Mouse (Mus musculus): ENCODE measurements around the gene Fat3.

Gene Fat3

GRCm38 (mm10) chr9:15874506-15875160, 626.5 kb downstream of the Fat3 start, which contains the start of gene Mtnr1b:
Gene Mtnr1b, minus strand, starts transcription at chr9:15874556.
- no peak for DNase-seq (ENCODE audit: low read depth)

DNA sequence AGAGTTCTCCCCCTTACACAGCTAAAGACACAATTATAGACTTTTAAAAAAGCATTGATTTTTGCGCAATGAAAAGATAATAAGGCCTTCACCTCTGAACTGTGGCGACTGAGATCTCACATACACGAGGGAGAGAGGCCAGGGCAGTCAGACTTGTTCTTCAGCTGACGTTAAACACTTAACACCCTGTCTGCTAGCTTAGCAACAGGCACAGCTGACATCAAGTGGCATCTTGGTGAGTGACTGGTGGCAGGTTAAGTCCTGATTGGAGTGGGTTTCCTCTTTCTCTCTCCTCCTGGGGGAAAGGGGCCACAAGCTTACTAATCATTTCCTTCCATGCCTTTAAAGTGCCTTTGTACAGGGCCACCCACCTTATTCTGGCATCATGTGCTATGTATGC, 631.1 kb downstream of the Fat3 start:
- no peak for DNase-seq (ENCODE audit: low read depth)

DNA sequence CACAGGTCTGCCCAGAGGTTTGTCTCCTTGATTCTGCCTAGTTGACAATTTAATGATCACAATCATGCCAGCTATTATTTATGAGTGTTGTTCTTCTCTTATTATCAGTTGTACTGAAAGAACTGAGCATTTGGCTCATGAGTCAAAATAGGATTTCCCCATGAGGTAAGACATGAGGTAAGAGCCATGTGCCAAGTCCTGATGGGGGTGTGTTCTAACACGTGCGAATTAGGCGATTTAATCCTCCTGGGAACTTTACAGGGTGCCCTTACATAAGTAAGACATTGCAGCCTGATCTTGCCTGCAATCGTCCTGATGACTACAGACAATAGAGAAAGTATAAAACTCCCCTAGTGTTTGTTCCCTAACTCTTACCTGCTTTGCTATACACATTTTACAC, 631.6 kb downstream of the Fat3 start:
- no peak for DNase-seq (ENCODE audit: low read depth)

GRCm38 (mm10) chr9:15866280-15867072, 634.6 kb downstream of the Fat3 start:
- no peak for DNase-seq (ENCODE audit: low read depth)

- DNase-seq (ENCODE audit: low read depth), result no peak
Observed at GRCm38 (mm10) chr9:15861402-15861801, 639.7 kb downstream of the Fat3 start.

All from naive thymus-derived CD4-positive, alpha-beta T cell, adult 2 months (primary cell).